Mouse (Mus musculus) testis, postnatal 10 days (tissue): ENCODE measurements around the gene Usp2.

Experiments used
- DNase-seq: peaks from one replicate; pipeline ENCODE4 v3.0.0; 2021; ENCODE audit warnings: low spot score

The Usp2 gene

DNA sequence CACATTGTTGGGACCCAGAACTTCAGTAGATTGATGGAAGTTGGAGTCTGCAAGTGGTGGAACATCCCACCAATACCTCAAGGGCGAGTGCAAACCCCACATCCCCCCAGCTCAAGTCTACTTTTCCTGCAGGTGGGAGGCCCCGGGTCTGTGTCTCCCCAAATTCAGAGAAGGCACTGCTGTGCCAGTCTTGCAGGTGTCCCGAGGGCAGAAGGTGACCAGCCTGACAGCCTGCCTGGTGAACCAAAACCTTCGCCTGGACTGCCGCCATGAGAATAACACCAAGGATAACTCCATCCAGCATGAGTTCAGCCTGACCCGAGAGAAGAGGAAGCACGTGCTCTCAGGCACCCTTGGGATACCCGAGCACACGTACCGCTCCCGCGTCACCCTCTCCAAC, 20.4 kb upstream of the Usp2 start:
- DNase-seq, result no peak

DNA sequence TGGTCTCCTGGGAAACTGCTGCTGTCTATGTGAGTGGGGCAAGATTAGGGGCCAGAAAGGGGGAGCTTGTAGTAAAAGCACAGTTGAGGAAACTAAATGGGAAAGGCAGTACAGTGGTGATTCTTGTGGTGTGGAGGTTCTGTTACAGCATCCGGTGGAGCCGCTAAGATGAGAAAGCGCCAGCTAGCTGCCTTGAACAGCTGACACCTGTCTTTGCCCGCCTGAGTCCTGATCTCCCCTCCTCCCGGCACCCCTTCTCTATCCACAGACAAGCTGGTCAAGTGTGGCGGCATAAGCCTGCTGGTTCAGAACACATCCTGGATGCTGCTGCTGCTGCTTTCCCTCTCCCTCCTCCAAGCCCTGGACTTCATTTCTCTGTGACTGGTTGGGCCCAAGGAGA, 19.8 kb upstream of the Usp2 start:
- no peak for DNase-seq

DNA sequence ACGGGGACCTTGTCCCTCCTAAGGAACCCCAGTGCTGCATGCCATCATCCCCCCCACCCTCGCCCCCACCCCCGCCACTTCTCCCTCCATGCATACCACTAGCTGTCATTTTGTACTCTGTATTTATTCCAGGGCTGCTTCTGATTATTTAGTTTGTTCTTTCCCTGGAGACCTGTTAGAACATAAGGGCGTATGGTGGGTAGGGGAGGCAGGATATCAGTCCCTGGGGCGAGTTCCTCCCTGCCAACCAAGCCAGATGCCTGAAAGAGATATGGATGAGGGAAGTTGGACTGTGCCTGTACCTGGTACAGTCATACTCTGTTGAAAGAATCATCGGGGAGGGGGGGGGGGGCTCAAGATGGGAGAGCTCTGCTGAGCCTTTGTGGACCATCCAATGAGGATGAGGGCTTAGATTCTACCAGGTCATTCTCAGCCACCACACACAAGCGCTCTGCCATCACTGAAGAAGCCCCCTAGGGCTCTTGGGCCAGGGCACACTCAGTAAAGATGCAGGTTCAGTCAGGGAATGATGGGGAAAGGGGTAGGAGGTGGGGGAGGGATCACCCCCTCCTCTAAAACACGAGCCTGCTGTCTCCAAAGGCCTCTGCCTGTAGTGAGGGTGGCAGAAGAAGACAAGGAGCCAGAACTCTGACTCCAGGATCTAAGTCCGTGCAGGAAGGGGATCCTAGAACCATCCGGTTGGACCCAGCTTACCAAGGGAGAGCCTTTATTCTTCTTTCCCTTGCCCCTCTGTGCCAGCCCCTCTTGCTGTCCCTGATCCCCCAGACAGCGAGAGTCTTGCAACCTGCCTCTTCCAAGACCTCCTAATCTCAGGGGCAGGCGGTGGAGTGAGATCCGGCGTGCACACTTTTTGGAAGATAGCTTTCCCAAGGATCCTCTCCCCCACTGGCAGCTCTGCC, 19.0 kb upstream of the Usp2 start:
- DNase-seq, result no peak

GRCm38 (mm10) chr9:44048541-44049380, 18.1 kb upstream of the Usp2 start:
- DNase-seq, result no peak

- DNase-seq, result no peak
These were observed 17.2 kb upstream of the Usp2 start for GRCm38 (mm10) chr9:44049381-44050165.

GRCm38 (mm10) chr9:44052855-44053254, 14.0 kb upstream of the Usp2 start:
- no peak for DNase-seq

DNA sequence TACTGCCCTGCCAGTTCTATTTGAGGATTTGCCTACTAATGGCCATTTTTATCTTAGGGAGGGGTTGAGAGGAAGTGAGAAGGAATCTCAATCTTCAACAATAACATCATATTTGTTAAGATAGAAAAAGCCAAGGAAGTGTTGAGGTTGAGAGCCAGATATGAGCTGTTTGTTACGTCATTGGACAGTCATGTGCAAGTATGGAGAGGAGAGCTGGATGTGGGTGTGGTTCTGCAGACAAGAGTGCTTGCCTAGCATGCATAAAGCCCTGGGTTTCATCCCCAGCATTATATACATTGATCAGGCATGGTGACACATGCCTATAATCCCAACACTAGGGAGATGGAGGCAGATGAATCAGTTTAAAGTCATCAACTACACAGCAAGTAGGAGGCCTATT, 12.9 kb upstream of the Usp2 start:
- DNase-seq, result no peak

DNA sequence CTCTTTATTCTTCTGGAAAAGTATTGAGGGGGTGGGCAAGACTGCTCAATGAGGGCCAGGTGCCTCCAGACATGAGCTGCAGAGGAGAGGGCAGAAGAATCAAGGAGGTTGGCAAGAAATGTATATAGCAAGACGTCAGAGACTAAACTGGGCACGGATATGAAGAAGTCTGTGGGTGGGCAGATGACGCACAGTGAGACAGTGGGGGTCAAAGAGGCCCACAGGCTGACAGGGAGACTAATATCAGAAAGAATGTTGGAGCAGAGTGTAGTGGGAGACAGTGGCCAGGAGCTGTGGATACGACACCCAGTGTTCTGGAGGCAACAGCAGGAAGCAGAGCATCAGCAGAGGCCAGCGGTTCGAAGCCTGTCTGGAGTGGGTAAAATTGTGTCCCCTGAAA, 8.2 kb upstream of the Usp2 start:
- DNase-seq, result no peak

DNA sequence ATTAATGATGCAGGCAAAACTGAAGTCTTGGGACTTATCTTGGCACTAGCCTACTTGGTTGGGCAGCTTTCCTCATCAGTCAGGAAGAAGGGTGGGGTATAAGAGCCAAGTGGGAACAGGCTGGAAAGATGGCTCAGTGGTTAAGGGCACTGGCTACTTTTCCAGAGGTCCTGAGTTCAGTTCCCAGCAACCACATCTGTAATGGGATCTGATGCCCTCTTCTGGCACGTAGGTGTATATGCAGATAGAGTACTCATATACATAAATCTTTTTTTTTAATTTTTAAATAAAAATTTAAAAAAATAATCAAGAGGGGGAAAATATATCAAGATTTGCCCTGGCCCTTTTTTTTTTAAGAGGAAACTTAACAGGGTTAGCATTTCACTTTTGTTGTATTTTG, 1.6 kb upstream of the Usp2 start:
- DNase-seq, result no peak

GRCm38 (mm10) chr9:44067241-44067959, 579 bp downstream of the Usp2 start:
- DNase-seq, result no peak

DNA sequence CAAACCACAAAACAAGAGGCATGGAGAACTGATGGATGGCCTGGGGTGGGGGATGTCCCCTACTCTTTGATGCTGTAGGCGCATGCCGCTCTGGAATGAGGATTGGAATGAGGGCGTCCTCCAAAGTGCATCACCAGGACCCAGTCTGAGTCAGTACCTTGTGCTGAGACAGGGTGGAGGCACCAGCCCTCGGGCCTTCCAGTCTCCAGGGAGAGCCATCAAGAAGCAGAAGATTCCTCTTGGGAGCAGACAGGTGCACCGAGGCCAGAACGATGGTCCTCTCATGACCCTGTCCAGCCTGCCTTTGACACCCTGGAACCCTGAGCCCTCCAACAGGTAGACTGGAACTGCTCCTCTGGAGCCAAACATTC, 1.1 kb downstream of the Usp2 start:
- no peak for DNase-seq

GRCm38 (mm10) chr9:44069252-44069651, 2.4 kb downstream of the Usp2 start:
- DNase-seq, result no peak

DNA sequence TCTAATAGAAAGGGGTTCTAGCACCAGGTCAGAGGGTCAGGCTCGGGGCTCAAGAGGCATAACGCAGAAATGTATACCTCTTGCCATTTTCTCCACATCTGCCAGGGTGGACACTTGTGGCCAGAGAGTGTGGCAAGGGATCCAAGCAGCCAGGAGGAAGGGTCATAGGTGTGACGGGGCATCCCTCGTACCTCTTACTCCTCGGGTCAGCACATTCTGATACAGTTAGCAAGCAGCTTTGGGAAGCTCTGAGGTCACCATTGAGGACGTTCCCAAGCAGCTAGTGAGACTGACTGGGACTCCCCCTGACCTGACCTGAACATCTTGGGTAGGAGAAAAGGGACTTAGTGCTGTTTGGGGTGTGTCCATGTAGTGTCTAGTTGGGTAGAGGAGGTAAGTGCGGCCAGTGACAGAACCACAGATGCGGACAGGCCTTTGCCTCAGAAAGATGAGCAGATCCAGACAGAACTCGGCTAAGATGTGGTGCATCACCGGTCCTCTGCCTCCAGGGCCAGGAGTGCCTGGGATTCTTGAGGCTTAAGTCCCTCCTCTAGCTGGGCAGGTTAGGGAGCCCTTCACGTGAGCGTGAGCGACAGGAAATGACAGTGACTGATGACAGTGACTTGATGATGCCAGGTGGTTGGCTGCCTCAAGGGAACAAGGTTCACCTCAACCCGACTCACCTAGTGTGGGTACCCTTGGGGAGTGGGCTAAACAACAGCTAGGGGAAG, 3.5 kb downstream of the Usp2 start:
- DNase-seq, result no peak

- DNase-seq, result no peak
These were observed 4.0 kb downstream of the Usp2 start for GRCm38 (mm10) chr9:44070844-44071231.

DNA sequence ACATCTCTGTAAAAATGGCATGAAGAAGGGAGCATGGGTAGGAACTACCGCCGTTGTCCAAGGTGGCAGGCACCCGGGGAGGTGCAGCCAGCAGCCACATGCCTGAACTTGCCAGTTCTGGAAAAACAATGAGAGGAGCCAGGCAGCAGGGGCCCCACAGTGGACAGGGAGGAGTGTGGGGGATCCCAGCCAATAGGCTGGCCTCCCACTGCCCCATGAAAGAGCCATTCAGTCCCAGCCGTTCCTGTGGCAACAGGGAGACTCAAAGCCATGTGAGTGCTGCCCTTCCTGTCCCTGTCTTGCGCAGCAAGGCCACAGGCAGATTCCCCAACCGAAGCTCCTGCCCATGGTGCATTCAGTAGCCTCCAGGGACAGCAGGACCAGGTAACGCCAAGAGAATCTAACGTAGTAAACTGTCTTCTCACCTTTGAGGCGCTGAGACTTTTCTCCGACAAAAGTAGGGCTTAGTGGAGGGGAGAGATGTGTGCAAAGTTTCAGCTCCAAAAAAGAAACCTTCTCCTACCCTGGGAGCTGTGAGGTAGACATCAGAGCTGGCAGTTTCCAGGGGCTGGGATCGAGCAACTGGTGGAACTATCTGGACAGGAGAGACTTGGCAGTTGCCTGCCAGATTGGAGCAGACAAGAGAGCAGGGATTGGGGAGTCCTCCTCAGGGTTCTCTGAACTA, 5.2 kb downstream of the Usp2 start:
- peak; percentile 49 for DNase-seq

DNA sequence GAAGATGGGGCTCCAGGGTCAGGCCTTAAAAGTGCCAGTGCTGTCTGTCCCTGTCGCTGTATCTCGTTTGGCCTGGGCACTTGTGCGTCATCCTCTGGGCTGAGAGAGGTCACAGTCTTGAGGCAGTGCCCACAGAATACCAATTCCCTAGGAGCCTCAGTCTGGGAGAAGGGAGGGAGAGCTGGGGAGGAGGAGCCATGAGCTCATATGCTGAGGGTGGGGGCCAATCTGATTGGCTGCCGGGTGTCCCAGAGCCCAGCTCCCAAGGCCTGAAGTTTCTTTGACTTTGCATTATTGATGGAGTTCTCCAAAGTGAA, 5.7 kb downstream of the Usp2 start:
- DNase-seq, result peak; percentile 47

- DNase-seq, result no peak
These were observed 6.3 kb downstream of the Usp2 start for GRCm38 (mm10) chr9:44073115-44073514.

- DNase-seq, result peak; percentile 68
These were observed 7.8 kb downstream of the Usp2 start for GRCm38 (mm10) chr9:44074395-44075275.

DNA sequence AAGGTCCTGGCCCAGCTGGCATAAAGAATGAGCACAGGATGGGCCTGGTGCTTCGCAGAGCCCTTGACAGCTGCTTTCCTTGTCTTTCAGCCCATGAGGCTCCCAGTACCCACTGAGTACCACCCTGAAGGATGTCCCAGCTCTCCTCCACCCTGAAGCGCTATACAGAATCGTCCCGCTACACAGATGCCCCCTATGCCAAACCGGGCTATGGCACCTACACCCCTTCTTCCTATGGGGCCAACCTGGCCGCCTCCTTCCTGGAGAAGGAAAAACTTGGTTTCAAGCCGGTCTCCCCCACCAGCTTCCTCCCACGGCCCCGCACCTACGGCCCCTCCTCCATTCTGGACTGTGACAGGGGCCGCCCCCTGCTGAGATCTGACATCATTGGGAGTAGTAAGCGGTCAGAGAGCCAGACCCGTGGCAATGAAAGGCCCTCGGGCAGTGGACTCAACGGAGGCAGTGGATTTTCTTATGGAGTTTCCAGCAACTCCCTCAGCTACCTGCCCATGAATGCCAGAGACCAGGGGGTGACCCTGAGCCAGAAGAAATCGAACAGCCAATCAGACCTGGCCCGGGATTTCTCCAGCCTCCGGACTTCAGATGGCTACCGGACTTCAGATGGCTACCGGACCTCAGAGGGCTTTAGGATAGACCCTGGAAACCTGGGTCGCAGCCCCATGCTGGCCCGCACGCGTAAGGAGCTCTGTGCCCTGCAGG, 8.6 kb downstream of the Usp2 start:
- DNase-seq, result no peak
